Mouse (Mus musculus) liver, embryonic 12.5 days (tissue): Measurements from ENCODE around the gene Cenpb. TPM values are rescaled to one million over a fixed set of nuclear protein-coding genes. Genes with fewer than 3 reads are reported as not detected.

Experiments used
- ATAC-seq: fragments of 200-750 bp; cut with Nextera tagmentation; 2 replicates; pipeline ENCODE4 v1.8.0; 2017; ENCODE audit warnings: moderate number of reproducible peaks, mild to moderate bottlenecking, moderate library complexity
- H3K27ac ChIP-seq: fragments of 300-500 bp; sonication (generic); 2 replicates; pipeline ENCODE4 v1.5.1; 2016; ENCODE audit warnings: mild to moderate bottlenecking
- H3K27me3 ChIP-seq: fragments of 300-500 bp; sonication (generic); replicated peaks from 2 replicates; pipeline ENCODE4 v1.6.1; 2016; ENCODE audit warnings: mild to moderate bottlenecking, moderate library complexity
- H3K36me3 ChIP-seq: fragments of 300-500 bp; sonication (generic); 2 replicates; pipeline ENCODE4 v1.6.1; 2016; ENCODE audit warnings: mild to moderate bottlenecking, moderate library complexity
- H3K4me1 ChIP-seq: fragments of 300-500 bp; sonication (generic); 2 replicates; pipeline ENCODE4 v1.6.1; 2016
- H3K4me2 ChIP-seq: fragments of 300-500 bp; sonication (generic); 2 replicates; pipeline ENCODE4 v1.6.1; 2016; ENCODE audit warnings: mild to moderate bottlenecking, moderate library complexity
- H3K4me3 ChIP-seq: fragments of 300-500 bp; sonication (generic); 2 replicates; pipeline ENCODE4 v1.5.1; 2016; ENCODE audit warnings: mild to moderate bottlenecking, moderate library complexity
- H3K9ac ChIP-seq: fragments of 300-500 bp; sonication (generic); 2 replicates; pipeline ENCODE4 v1.6.1; 2016; ENCODE audit warnings: mild to moderate bottlenecking, moderate library complexity
- H3K9me3 ChIP-seq: fragments of 300-500 bp; sonication (generic); replicated peaks from 2 replicates; pipeline ENCODE4 v1.6.1; 2016; ENCODE audit warnings: mild to moderate bottlenecking, moderate library complexity
- WGBS: fragments of 180-500 bp; shearing (Covaris S2); methylation state at CpG from one replicate; pipeline ENCODE4 v1.1.7; 2016; ENCODE audit not compliant: insufficient replicate concordance; 5-methylcytosine and 5-hydroxymethylcytosine counted together
- polyA plus RNA-seq: library from polyadenylated mRNA; unstranded; fragments of >200 nt; fragmentation: Nextera tagmentation; extraction: Ambion mirVana; gene quantifications from 2 replicates; pipeline ENCODE4 v1.2.1, GENCODE M21; 2016

Gene Cenpb
- polyA plus RNA-seq, 1 experiment from 2014 or later: 6.5 TPM

- H3K27me3 ChIP-seq: no peaks in the 10 kb centered on the region
- peak overlapping the region; percentile 94 for H3K27ac ChIP-seq
- H3K36me3 ChIP-seq: peaks cover 79% of the 10 kb centered on the region
- ATAC-seq: no peak
- peaks cover 49% of the 10 kb centered on the region for H3K4me1 ChIP-seq
- WGBS: 73% methylated on average over 7 of the region's 7 CpGs
- H3K9me3 ChIP-seq: no peaks in the 10 kb centered on the region
- peak overlapping the region; percentile 91 for H3K4me2 ChIP-seq
- H3K9ac ChIP-seq: no peak overlapping the region
- 0 out of 2 replicates have a peak overlapping the region, but pooled peaks have one; percentile 90 for H3K4me3 ChIP-seq
Observed at GRCm38 (mm10) chr2:131191005-131191390, 11.1 kb upstream of the Cenpb start.

DNA sequence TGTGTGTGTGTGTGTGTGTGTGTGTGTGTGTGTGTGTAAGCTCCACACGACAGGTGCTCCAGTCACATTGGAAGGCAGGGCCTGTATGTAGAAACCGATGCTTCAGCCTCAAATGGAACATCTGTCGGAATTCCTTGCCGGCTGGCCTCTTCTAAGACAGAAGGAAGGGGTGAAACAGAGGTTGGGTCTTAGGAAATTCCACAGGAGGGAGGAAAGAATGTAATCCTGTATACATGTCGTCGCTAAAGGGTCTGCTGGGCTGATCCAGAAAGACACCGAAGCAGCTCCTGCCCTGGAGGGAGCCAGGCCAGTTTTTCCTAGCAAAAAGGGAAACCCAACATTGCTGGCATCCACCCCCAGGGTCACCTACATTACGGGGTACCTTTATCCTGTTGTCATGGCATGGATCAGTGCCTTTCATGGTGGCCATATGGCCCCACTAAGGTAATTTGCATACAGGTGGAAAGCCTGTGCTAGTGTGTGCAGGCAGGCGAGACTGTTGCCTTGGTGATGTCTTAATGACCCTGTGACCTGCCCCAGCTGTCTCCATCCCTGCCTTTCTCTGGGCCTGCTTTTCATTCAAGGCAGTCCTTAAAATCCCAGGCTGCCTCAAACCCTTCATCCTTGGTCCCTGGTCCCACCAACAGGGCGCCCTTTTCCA, 10.6 kb upstream of the Cenpb start:
- peaks cover 4% of the 10 kb centered on the region for H3K27me3 ChIP-seq
- ATAC-seq: no peak
- 69% methylated on average over 10 of the region's 10 CpGs for WGBS
- H3K9ac ChIP-seq: peak overlapping the region; percentile 97
- peak overlapping the region; percentile 90 for H3K4me3 ChIP-seq
- peak overlapping the region; percentile 94 for H3K27ac ChIP-seq
- peaks cover 54% of the 10 kb centered on the region for H3K4me1 ChIP-seq
- peaks cover 74% of the 10 kb centered on the region for H3K36me3 ChIP-seq
- H3K9me3 ChIP-seq: no peaks in the 10 kb centered on the region
- peak overlapping the region; percentile 91 for H3K4me2 ChIP-seq

DNA sequence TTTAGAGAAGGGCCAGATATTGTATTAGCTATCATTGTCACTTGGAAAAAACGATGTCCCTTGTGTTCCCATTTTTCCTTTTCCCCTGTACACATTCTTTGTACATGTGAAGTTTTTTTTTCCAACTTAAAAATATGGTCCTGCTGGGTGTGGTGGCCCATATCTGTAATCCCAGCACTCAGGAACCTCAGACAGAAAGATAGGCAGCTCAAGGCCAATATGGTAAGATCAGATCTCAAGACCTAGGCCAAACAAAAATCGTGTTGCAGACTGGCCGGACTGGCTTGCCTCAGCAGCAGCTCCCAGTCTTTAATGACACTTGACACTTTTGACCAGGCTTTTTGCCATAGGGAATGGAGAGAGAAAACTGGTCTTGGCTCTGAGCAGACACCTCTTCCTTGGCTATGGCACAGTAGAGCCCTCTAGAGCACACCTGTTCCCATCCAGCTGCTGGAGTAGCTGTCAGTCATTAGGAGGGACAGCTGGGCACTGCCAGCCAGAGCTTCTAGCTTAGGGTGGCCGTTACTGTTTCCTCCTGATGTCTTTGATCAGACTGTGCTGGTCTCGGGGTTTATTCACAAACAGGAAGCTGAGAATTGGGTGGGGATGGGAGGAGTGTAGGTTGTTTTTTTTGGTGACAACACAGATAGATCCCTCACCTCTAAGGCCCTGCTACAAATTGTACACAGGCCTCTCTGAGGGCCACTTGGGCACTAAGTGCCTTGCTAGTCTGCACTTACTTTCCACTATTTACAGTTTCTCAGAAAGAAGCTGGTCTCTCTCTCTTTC, 9.8 kb upstream of the Cenpb start:
- Histone ChIP-seq H3K36me3 (peaks cover 67% of the 10 kb centered on the region), H3K4me3 (peak overlapping the region; percentile 90), H3K9me3 (no peaks in the 10 kb centered on the region), H3K4me1 (peaks cover 55% of the 10 kb centered on the region), H3K27me3 (peaks cover 9% of the 10 kb centered on the region), H3K4me2 (peak overlapping the region; percentile 91), H3K27ac (peak overlapping the region; percentile 94), H3K9ac (peak overlapping the region; percentile 97)
- 26% methylated on average over 5 of the region's 5 CpGs for WGBS
- peak; percentile 61 for ATAC-seq

- peak overlapping the region; percentile 90 for H3K4me3 ChIP-seq
- H3K36me3 ChIP-seq: peaks cover 53% of the 10 kb centered on the region
- ATAC-seq: no peak
- H3K27ac ChIP-seq: peak overlapping the region; percentile 94
- H3K9ac ChIP-seq: peak overlapping the region; percentile 97
- WGBS: 66% methylated on average over 5 of the region's 5 CpGs
- H3K4me2 ChIP-seq: peak overlapping the region; percentile 91
- H3K9me3 ChIP-seq: no peaks in the 10 kb centered on the region
- H3K4me1 ChIP-seq: peaks cover 55% of the 10 kb centered on the region
- H3K27me3 ChIP-seq: peaks cover 9% of the 10 kb centered on the region
Observed at GRCm38 (mm10) chr2:131188311-131188710, 8.4 kb upstream of the Cenpb start.

DNA sequence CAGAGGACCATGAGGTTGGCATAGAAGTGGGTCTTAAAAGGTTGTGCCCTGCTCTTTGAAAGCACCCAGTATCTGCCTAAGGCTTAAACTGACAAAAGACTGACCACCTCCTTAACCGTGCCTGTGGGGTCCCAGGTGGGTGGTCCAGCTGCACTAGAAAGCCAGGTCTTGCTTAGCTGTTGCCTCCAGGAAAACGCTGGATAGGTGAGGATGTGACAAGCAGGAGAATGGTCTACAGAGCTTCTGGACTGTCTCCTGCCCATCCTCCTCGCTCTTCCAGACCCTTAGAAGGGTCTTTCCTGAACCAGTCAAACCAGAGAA, 7.7 kb upstream of the Cenpb start:
- Histone ChIP-seq H3K27me3 (peaks cover 9% of the 10 kb centered on the region), H3K9ac (peak overlapping the region; percentile 97), H3K4me3 (peak overlapping the region; percentile 90), H3K9me3 (no peaks in the 10 kb centered on the region), H3K36me3 (peaks cover 45% of the 10 kb centered on the region), H3K4me1 (peaks cover 55% of the 10 kb centered on the region), H3K4me2 (peak overlapping the region; percentile 91), H3K27ac (peak overlapping the region; percentile 94)
- WGBS: 26% methylated on average over 3 of the region's 3 CpGs
- ATAC-seq: no peak

- H3K4me2 ChIP-seq: peak within 1 kb of the TSS; percentile 91
Observed at GRCm38 (mm10) chr2:131186771-131187601, 7.1 kb upstream of the Cenpb start, which contains the start of the genes Cdc25b and Spef1. Cdc25b (plus strand) TSS chr2:131186949. Spef1 (minus strand) TSS chr2:131187282.

GRCm38 (mm10) chr2:131186343-131186742, 6.5 kb upstream of the Cenpb start:
- Histone ChIP-seq H3K9me3 (no peaks in the 10 kb centered on the region), H3K4me3 (peak overlapping the region; percentile 90), H3K4me2 (peak overlapping the region; percentile 91), H3K27ac (peak overlapping the region; percentile 94), H3K36me3 (peaks cover 33% of the 10 kb centered on the region), H3K4me1 (peaks cover 55% of the 10 kb centered on the region), H3K9ac (peak overlapping the region; percentile 97), H3K27me3 (peaks cover 9% of the 10 kb centered on the region)
- ATAC-seq: peak; percentile 11
- WGBS: 4% methylated on average over 14 of the region's 14 CpGs

More at GRCm38 (mm10) chr2:131186771-131187601, 7.1 kb upstream of the Cenpb start, which contains the start of the genes Cdc25b and Spef1:
- Histone ChIP-seq H3K27ac (peak within 1 kb of the TSS; percentile 94), H3K4me1 (peaks cover 55% of the 10 kb centered on the region), H3K27me3 (peaks cover 9% of the 10 kb centered on the region), H3K9ac (peak within 1 kb of the TSS; percentile 97), H3K4me3 (peak within 1 kb of the TSS; percentile 90), H3K36me3 (peaks cover 39% of the 10 kb centered on the region), H3K9me3 (no peaks in the 10 kb centered on the region)
- 2% methylated on average over 42 of the region's 43 CpGs for WGBS
- peak; percentile 91 for ATAC-seq

DNA sequence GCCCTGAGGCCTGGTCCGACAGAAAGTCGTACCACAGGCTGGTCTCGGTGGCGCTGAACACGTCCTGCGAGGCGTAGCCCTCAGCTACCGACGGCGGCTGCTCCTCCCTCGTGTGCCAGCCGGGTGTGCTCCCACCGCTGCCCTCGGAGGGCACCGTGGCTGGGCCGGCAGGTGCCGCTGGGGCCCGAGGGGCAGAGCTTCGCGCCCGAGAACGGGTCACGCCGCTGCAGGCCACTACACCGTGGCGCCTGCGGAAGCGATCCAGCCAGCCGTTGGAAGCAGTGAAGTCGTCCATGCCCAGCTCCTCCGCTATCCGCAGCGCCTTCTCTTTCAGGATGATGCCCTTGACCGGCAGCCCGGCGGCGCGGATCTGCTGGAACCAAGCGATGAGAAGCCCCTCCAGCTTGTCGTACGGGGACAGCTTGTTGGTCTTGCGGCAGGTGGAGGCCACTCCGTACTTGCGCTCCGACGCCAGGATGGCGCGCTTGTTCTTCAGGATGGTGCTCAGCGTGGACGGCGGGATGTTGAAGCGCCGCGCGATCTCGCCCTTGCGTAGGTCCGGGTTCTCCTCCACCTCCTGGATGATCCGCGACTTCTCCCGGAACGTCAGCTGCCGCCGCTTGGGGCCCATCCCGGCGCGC, 501 bp downstream of the Cenpb start:
- H3K27ac ChIP-seq: peak overlapping the region; percentile 83
- no peaks in the 10 kb centered on the region for H3K9me3 ChIP-seq
- peak; percentile 65 for ATAC-seq
- peak overlapping the region; percentile 75 for H3K4me3 ChIP-seq
- H3K4me2 ChIP-seq: peak overlapping the region; percentile 98
- H3K27me3 ChIP-seq: peaks cover 2% of the 10 kb centered on the region; the same call in 1 of the 2 replicates
- 1% methylated on average over 67 of the region's 67 CpGs for WGBS
- H3K9ac ChIP-seq: peak overlapping the region; percentile 90
- H3K36me3 ChIP-seq: peaks cover 27% of the 10 kb centered on the region
- H3K4me1 ChIP-seq: peaks cover 52% of the 10 kb centered on the region

DNA sequence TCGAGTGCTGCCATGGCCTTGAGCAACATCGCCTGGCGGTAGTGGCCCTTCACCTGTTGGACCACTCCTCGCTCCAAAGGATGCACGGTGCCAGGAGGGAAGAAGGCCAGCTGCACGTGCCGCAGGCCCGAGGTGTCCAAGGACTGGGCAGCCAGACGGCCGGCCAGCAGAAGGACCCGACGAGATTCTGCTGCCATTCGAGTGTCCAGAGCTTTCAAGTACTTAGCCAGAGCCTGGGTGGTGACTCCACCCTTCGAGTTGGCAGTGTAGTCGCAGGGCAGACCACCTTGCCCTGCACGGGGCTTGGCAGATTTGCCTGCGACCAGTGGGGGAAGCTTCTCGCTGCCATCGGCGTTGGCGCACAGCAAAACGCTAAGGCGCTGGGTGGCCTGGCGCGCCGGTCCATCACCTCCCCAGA, 1.0 kb downstream of the Cenpb start:
- no peak for ATAC-seq
- peak overlapping the region; percentile 75 for H3K4me3 ChIP-seq
- H3K4me1 ChIP-seq: peaks cover 56% of the 10 kb centered on the region
- peak overlapping the region; percentile 98 for H3K4me2 ChIP-seq
- peaks cover 7% of the 10 kb centered on the region for H3K27me3 ChIP-seq
- H3K9me3 ChIP-seq: no peaks in the 10 kb centered on the region
- peak overlapping the region; percentile 83 for H3K27ac ChIP-seq
- H3K9ac ChIP-seq: peak overlapping the region; percentile 90
- peaks cover 27% of the 10 kb centered on the region for H3K36me3 ChIP-seq
- WGBS: 45% methylated on average over 26 of the region's 26 CpGs

DNA sequence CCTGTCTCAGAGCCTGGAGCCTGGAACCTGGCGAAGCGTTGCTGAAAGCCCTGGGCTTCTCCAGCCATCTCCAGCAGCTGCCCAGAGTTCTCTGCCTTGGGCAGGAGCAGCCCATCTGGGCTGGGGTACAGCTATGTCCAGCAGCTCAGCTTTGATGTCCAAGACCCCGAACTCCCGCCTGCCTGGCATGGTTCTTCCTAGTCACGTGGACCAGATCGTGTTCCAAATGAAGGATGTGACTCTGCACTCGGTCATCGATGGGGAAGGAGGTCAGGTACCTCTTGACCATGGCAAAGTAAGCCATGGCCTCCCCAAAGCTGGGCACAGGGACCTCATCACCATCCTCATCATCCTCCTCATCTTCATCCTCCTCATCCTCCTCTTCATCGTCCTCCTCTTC, 1.9 kb downstream of the Cenpb start:
- Histone ChIP-seq H3K36me3 (peaks cover 27% of the 10 kb centered on the region), H3K4me1 (peaks cover 56% of the 10 kb centered on the region), H3K4me3 (peak overlapping the region; percentile 75), H3K9me3 (no peaks in the 10 kb centered on the region), H3K4me2 (peak overlapping the region; percentile 98), H3K27me3 (peaks cover 16% of the 10 kb centered on the region), H3K27ac (peak overlapping the region; percentile 21; the same call in 1 of the 2 replicates), H3K9ac (peak overlapping the region; percentile 90)
- 84% methylated on average over 9 of the region's 9 CpGs for WGBS
- no peak for ATAC-seq

DNA sequence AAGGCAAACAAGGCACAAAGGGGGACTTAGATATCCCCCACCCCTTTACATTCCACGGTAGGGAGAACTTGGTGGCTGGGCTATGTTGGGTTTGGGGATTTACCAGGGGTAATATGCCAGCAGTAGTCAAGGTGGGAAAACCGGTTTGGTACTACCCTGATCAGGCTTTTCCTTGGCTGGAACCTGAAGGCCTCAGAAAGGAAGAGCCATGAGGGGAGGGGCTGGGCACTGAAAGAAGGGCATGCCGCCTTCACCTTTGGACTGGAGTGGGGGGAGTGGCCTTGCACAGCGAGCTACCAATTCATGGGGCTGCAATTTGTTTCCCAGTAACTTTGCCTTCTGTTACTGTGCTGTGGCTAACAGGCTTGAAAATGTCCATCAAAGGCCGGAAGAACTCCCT, 3.4 kb downstream of the Cenpb start:
- Histone ChIP-seq H3K4me2 (peak overlapping the region; percentile 98; the same call in 1 of the 2 replicates), H3K9me3 (no peaks in the 10 kb centered on the region)
- ATAC-seq: no peak

More for the DNA sequence above, 3.4 kb downstream of the Cenpb start:
- Histone ChIP-seq H3K27me3 (peaks cover 31% of the 10 kb centered on the region), H3K4me1 (peaks cover 71% of the 10 kb centered on the region), H3K9ac (no peak overlapping the region), H3K36me3 (peaks cover 27% of the 10 kb centered on the region), H3K27ac (0 out of 2 replicates have a peak overlapping the region, but pooled peaks have one; percentile 8), H3K4me3 (no peak overlapping the region)
- 68% methylated on average over 5 of the region's 5 CpGs for WGBS
